Mouse (Mus musculus) forebrain, embryonic 16.5 days (tissue): ENCODE results near the gene Pdik1l. TPM values are rescaled to one million over a fixed set of nuclear protein-coding genes. Genes with fewer than 3 reads are reported as not detected.
"Not testable (repeated sequence)": the region's sequence is repeated elsewhere in the genome, so short reads cannot be mapped to it uniquely, and the experiment has no call there.

ENCODE experiments used
- ATAC-seq: fragments of 200-750 bp; cut with Nextera tagmentation; 2 replicates; pipeline ENCODE4 v1.8.0; 2017; ENCODE audit warnings: mild to moderate bottlenecking, moderate library complexity
- H3K27ac ChIP-seq: fragments of 300-500 bp; sonication (generic); 2 replicates; pipeline ENCODE4 v1.5.1; 2014; ENCODE audit warnings: low read length, control low read depth
- H3K27me3 ChIP-seq: fragments of 300-500 bp; sonication (generic); replicated peaks from 2 replicates; pipeline ENCODE4 v1.6.1; 2014; ENCODE audit warnings: low read length; ENCODE audit not compliant: control insufficient read depth, insufficient read depth
- H3K36me3 ChIP-seq: fragments of 300-500 bp; sonication (generic); 2 replicates; pipeline ENCODE4 v1.6.1; 2014; ENCODE audit not compliant: control insufficient read depth, insufficient read depth
- H3K4me1 ChIP-seq: fragments of 300-500 bp; sonication (generic); replicated peaks from 2 replicates; pipeline ENCODE4 v1.6.1; 2014; ENCODE audit warnings: low read length; ENCODE audit not compliant: control insufficient read depth, insufficient read depth
- H3K4me2 ChIP-seq: fragments of 300-500 bp; sonication (generic); 2 replicates; pipeline ENCODE4 v1.6.1; 2014; ENCODE audit warnings: mild to moderate bottlenecking, low read length, control low read depth
- H3K4me3 ChIP-seq: fragments of 300-500 bp; sonication (generic); replicated peaks from 2 replicates; pipeline ENCODE4 v1.5.1; 2014; ENCODE audit warnings: mild to moderate bottlenecking, low read length, control low read depth
- H3K9ac ChIP-seq: fragments of 300-500 bp; sonication (generic); replicated peaks from 2 replicates; pipeline ENCODE4 v1.6.1; 2014; ENCODE audit warnings: low read depth, low read length, control low read depth
- H3K9me3 ChIP-seq: fragments of 300-500 bp; sonication (generic); 2 replicates; pipeline ENCODE4 v1.6.1; 2016; ENCODE audit warnings: low read length; ENCODE audit not compliant: control insufficient read depth
- WGBS: fragments of 180-500 bp; shearing (Covaris S2); extraction: QIAGEN DNeasy Blood & Tissue Kit; methylation state at CpG from one replicate; pipeline ENCODE4 v1.1.7; 2014; 5-methylcytosine and 5-hydroxymethylcytosine counted together
- polyA plus RNA-seq: library from polyadenylated mRNA; unstranded; fragments of >200 nt; fragmentation: Nextera tagmentation; extraction: Ambion mirVana; gene quantifications from 2 replicates; pipeline ENCODE4 v1.2.1, GENCODE M21; 2015

Gene Pdik1l
- polyA plus RNA-seq, 1 experiment from 2014 or later, result 46.7 TPM

DNA sequence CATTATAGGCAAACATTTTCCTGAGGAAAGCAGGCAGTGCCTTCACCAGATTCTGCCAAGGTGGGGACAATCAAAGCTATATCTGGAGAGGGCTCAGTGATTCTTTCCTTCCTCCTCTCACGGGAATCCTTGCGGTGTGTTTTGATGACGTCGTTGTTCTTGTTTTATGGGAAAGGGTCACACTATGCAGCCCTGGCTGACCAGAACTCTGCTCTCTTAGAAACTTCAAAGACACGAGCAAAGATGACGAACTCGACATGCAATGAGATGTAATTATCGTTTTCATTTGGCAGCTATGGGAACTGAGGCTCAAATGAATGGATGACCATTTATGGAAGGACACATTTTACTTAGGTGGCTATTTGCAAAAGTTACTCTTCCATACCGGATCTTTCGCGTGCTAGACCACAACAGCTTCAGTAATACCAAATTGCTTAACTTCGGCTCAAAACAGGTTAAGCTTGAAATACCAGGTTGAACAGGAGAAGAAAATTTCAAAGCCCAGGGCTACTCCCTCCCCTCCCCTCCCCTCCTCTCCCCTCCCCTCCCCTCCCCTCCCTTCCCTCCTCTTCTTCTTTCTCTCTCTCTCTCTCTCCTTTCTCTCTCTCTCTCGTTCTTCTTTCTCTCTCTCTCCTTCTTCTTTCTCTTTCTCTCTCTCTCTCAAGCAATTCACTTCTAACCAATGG lies 14.8 kb downstream of the Pdik1l start:
- Histone ChIP-seq H3K27me3 (no peaks in the 10 kb centered on the region), H3K9me3 (no peaks in the 10 kb centered on the region), H3K4me1 (no peaks in the 10 kb centered on the region), H3K9ac (no peak overlapping the region), H3K27ac (no peak overlapping the region), H3K36me3 (peaks cover 16% of the 10 kb centered on the region), H3K4me2 (no peak overlapping the region), H3K4me3 (no peak overlapping the region)
- no peak for ATAC-seq
- WGBS, result 34% methylated on average over 12 of the region's 13 CpGs

DNA sequence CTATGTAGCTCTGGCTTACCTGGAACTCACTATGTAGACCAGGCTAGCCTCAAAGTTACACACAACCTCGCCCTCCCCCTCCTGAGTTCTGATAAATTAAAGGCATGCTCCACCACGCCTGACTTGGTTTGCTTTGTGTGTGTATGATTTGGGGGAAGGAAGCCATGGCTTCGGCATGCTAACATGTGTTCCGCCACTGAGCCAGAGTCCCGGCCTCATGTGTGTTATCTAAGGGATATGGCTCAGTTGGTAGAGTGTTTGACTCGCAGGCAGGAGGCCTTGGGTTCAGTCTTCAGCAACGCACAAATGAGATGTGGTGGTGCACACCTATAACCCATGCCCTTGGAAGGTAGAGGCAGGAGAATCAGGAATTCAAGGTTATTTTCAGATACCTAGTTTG lies 15.7 kb downstream of the Pdik1l start:
- H3K27ac ChIP-seq, result no peak overlapping the region
- no peak overlapping the region for H3K4me2 ChIP-seq
- no peak for ATAC-seq
- H3K4me3 ChIP-seq, result no peak overlapping the region
- H3K9ac ChIP-seq, result no peak overlapping the region
- WGBS, result 83% methylated on average over 7 of the region's 7 CpGs
- no peaks in the 10 kb centered on the region for H3K9me3 ChIP-seq
- H3K27me3 ChIP-seq, result no peaks in the 10 kb centered on the region
- H3K4me1 ChIP-seq, result no peaks in the 10 kb centered on the region
- H3K36me3 ChIP-seq, result peaks cover 8% of the 10 kb centered on the region

DNA sequence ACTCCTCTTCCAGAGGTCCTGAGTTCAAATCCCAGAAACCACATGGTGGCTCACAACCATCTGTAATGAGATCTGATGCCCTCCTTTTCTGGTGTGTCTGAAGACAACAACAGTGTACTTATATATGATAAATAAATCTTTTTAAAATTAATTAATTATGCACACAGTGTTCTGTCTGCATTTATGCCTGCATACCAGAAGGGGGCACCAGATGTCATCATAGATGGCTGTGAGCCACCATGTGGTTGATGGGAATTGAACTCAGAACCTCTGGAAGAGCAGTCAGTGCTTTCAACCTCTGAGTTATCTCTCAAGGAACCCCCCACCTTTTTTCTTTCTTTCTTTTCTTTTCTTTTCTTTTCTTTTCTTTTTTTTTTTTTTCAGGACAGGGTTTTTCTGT lies 18.1 kb downstream of the Pdik1l start:
- H3K27me3 ChIP-seq, H3K36me3 ChIP-seq, ATAC-seq, H3K9me3 ChIP-seq, H3K9ac ChIP-seq, H3K4me3 ChIP-seq, H3K4me1 ChIP-seq, H3K4me2 ChIP-seq, H3K27ac ChIP-seq: not testable (repeated sequence)

DNA sequence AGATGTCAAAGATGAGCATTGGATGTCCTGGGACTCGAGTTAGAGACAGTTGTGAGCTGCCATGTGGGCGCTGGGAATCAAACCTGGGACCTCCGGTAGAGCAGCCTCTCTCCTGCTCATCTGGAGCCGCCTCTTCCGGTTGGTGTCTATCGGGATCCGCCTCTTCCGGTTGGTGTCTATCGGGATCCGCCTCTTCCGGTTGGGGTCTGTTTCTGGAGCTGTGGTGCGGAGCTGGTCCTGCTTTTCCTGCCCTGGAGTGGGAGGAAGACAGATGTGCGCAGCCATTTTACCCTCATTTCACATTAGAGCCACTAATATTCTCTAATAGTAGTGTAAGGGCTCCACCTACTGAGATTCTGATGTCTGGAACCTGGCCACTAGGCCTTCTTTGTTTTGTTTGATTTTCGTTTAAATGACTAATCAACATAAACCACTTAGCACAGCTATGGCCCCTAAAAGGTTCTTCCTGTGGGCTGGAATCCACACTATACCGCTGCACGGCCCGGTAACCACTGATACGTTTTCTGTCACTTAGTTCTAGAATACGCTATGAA lies 19.5 kb downstream of the Pdik1l start:
- Histone ChIP-seq H3K27ac (no peak overlapping the region), H3K4me1 (no peaks in the 10 kb centered on the region), H3K9me3 (no peaks in the 10 kb centered on the region), H3K9ac (no peak overlapping the region), H3K27me3 (no peaks in the 10 kb centered on the region), H3K36me3 (no peaks in the 10 kb centered on the region), H3K4me2 (no peak overlapping the region), H3K4me3 (no peak overlapping the region)
- ATAC-seq, result no peak
- 84% methylated on average over 19 of the region's 19 CpGs for WGBS

DNA sequence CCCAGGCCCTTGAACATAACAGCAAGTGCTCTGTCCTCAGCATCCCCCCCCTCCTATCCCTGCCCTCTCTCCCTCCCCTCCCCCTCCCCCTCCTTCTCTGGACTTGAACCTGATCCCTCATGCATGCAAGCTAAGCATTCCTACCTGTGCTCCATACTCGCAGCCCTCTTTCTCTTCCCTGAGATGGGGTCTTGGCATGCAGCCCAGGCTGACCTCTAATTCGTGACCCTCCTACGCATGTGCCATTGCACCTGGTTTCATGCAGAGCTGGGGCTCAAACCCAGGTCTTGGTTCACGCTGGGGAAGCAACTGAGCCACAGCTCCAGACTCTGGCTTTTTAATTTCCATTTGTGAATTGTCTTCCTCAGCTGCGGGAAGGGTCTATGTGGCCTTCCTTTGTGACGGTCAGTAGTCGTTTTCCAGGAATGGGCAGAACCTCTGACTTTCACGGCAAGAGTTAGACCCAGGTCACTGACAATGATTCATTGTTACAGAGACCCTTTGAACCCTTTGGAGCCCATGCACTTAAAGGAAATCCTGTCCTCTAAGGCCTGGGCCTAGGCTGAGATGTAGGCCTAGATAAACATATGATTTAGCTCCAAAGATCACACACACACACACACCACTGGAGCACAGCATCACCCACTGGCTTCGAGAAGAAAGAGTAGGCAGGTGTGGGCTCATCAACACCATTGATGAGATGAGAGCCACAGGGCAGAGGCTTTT lies 21.7 kb downstream of the Pdik1l start:
- no peak overlapping the region for H3K27ac ChIP-seq
- no peaks in the 10 kb centered on the region for H3K4me1 ChIP-seq
- no peaks in the 10 kb centered on the region for H3K36me3 ChIP-seq
- H3K4me2 ChIP-seq, result no peak overlapping the region
- no peak overlapping the region for H3K4me3 ChIP-seq
- WGBS, result 70% methylated on average over 9 of the region's 9 CpGs
- ATAC-seq, result no peak
- H3K27me3 ChIP-seq, result no peaks in the 10 kb centered on the region
- no peak overlapping the region for H3K9ac ChIP-seq
- H3K9me3 ChIP-seq, result no peaks in the 10 kb centered on the region

DNA sequence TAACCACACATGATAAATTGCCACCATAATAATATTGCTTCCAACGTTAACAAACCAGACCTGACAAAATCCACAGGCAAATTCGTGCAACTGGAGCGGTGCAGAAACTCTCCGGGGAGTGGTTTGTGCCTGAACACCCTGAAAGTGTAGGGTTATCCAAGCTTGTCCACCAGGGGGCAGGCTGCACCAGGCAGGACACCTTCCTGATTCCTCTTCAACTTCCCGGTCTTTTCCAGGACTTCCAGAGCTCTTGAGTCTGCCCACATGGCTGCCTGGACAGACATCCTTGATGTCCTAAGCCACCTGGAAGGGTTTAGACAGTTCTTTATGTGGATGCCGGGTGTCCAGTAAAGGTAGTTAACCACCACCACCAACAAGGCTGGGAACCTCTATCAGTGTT lies 24.5 kb downstream of the Pdik1l start:
- ATAC-seq, result no peak

DNA sequence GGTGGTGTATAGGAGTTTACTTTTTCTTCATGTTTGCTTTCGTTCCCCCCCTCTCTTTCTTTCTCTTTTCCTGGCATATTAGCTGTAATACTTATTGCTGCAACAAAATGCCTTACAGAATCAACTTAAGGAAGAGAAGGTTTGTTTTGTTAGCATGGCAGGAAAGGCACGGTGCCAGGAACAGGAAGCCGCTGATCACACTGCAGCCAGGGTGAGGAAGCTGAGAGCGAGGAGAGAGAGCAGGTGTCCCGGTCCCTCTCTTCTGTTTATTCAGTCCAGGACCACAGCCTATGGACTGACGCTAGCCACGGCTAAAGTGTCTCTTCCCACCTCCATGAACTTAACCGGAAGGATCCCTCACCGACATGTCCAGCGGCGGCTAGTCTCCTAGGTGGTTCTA lies 29.3 kb downstream of the Pdik1l start:
- 60% methylated on average over 11 of the region's 11 CpGs for WGBS

More for the DNA sequence above, 24.5 kb downstream of the Pdik1l start:
- Histone ChIP-seq H3K36me3 (no peaks in the 10 kb centered on the region), H3K27me3 (no peaks in the 10 kb centered on the region), H3K4me1 (no peaks in the 10 kb centered on the region), H3K4me2 (no peak overlapping the region), H3K4me3 (no peak overlapping the region), H3K9me3 (no peaks in the 10 kb centered on the region), H3K27ac (no peak overlapping the region), H3K9ac (no peak overlapping the region)
- 41% methylated on average over 6 of the region's 6 CpGs for WGBS

DNA sequence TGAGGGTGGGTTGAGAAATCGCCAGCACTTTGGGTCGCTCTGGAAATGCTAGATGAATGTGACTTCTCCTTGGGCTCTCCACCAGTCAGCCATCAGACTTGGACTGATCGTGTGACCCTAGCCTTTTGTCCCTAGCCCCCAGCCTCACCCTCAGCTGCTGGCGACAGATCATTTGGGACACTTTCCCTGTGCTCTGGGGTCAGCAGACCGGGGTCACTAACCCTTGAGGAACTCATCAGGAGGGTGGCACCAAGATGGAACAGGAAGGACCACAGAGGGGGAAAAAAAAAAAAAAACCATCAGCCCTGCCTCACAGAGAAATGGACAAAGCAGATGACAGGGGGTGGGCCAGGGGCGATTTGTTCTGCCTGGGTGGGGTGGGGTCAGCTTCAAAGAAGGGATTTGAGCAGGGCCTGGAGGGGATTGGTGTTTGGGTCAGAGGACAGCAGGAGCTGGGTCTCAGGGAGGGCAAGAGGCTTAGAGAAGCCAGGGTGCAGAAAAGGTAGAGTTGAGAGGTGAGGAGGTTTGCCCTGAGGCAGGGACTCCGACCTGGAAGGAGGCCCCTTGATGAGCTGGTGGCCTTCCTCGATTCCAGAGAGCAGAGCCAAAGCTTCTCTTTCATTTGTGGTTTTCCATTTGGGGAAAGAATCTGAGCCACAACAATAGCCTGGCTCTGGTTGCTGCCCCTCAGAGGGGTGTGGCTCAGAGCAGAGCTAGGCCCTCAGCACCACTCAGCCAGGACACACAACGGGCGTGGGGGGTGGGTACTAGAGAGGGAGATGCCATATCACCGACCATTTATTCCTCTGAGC lies 30.3 kb downstream of the Pdik1l start:
- Histone ChIP-seq H3K27me3 (peaks cover 28% of the 10 kb centered on the region), H3K4me2 (no peak overlapping the region), H3K4me1 (peaks cover 9% of the 10 kb centered on the region), H3K36me3 (no peaks in the 10 kb centered on the region), H3K9ac (no peak overlapping the region), H3K9me3 (no peaks in the 10 kb centered on the region), H3K27ac (no peak overlapping the region), H3K4me3 (no peak overlapping the region)
- WGBS, result 15% methylated on average over 11 of the region's 11 CpGs
- no peak for ATAC-seq

More for the DNA sequence above, 29.3 kb downstream of the Pdik1l start:
- no peak overlapping the region for H3K4me3 ChIP-seq
- no peaks in the 10 kb centered on the region for H3K9me3 ChIP-seq
- peaks cover 20% of the 10 kb centered on the region for H3K27me3 ChIP-seq
- no peaks in the 10 kb centered on the region for H3K36me3 ChIP-seq
- H3K9ac ChIP-seq, result no peak overlapping the region
- no peak for ATAC-seq
- H3K4me2 ChIP-seq, result no peak overlapping the region
- H3K27ac ChIP-seq, result no peak overlapping the region
- peaks cover 6% of the 10 kb centered on the region for H3K4me1 ChIP-seq
